Mouse (Mus musculus) neural tube, embryonic 13.5 days (tissue): ENCODE data around the gene Gm21854. TPM values are rescaled to one million over a fixed set of nuclear protein-coding genes. Genes with fewer than 3 reads are reported as not detected.
"Not testable (repeated sequence)": the region's sequence is repeated elsewhere in the genome, so short reads cannot be mapped to it uniquely, and the experiment has no call there.

Experiments used
- ATAC-seq: fragments of 200-750 bp; cut with Nextera tagmentation; 2 replicates; pipeline ENCODE4 v1.8.0; 2017; ENCODE audit warnings: low read depth, mild to moderate bottlenecking, moderate TSS enrichment, moderate library complexity
- H3K27ac ChIP-seq: fragments of 300-500 bp; sonication (generic); replicated peaks from 2 replicates; pipeline ENCODE4 v1.5.1; 2015; ENCODE audit warnings: moderate library complexity, mild to moderate bottlenecking, inconsistent platforms
- H3K27me3 ChIP-seq: fragments of 300-500 bp; sonication (generic); 2 replicates; pipeline ENCODE4 v1.6.1; 2015; ENCODE audit warnings: mild to moderate bottlenecking, inconsistent platforms
- H3K36me3 ChIP-seq: fragments of 300-500 bp; sonication (generic); 2 replicates; pipeline ENCODE4 v1.6.1; 2015; ENCODE audit warnings: mild to moderate bottlenecking, inconsistent platforms
- H3K4me1 ChIP-seq: fragments of 300-500 bp; sonication (generic); replicated peaks from 2 replicates; pipeline ENCODE4 v1.6.1; 2015; ENCODE audit warnings: inconsistent platforms
- H3K4me2 ChIP-seq: fragments of 300-500 bp; sonication (generic); 2 replicates; pipeline ENCODE4 v1.6.1; 2015; ENCODE audit warnings: inconsistent platforms, mild to moderate bottlenecking, moderate library complexity
- H3K4me3 ChIP-seq: fragments of 300-500 bp; sonication (generic); 2 replicates; pipeline ENCODE4 v1.5.1; 2015; ENCODE audit warnings: mild to moderate bottlenecking, inconsistent platforms
- H3K9ac ChIP-seq: fragments of 300-500 bp; sonication (generic); 2 replicates; pipeline ENCODE4 v1.6.1; 2015; ENCODE audit warnings: moderate library complexity, mild to moderate bottlenecking, inconsistent platforms
- H3K9me3 ChIP-seq: fragments of 300-500 bp; sonication (generic); 2 replicates; pipeline ENCODE4 v1.6.1; 2016; ENCODE audit warnings: inconsistent platforms
- polyA plus RNA-seq: library from polyadenylated mRNA; unstranded; fragments of >200 nt; fragmentation: Nextera tagmentation; extraction: Ambion mirVana; gene quantifications from 2 replicates; pipeline ENCODE4 v1.2.1, GENCODE M21; 2015

Gene Gm21854
- not detected in 2 replicates for polyA plus RNA-seq

- H3K27me3 ChIP-seq, H3K4me3 ChIP-seq, H3K4me1 ChIP-seq, H3K9me3 ChIP-seq, H3K36me3 ChIP-seq, H3K4me2 ChIP-seq, ATAC-seq, H3K9ac ChIP-seq, H3K27ac ChIP-seq: not testable (repeated sequence)
These were observed at the start of gene Gm21854 for GRCm38 (mm10) chrY:5656686-5657085. Gene Gm21854, plus strand, starts transcription at chrY:5656986.

Other genes with a start within 250 kb of the Gm21854 start
- gene Gm20914, start 69.0 kb downstream of the Gm21854 start, polyA plus RNA-seq, result not detected in 2 replicates
- not detected in 2 replicates for gene Gm28171, start 136.4 kb downstream of the Gm21854 start, polyA plus RNA-seq